Mouse (Mus musculus): ENCODE data around the gene Sympk.

Sympk gene

GRCm38 (mm10) chr7:19083701-19084100, 59.5 kb downstream of the Sympk start, which contains the start of gene Dmpk:
Gene Dmpk (plus strand): TSS chr7:19083849.
- no peak for TF ChIP-seq GATA4 (IDR thresholded peaks at IDR 0.05; ENCODE audit: insufficient replicate concordance, low read length)

- TF ChIP-seq GATA4 (IDR thresholded peaks at IDR 0.05; ENCODE audit: insufficient replicate concordance, low read length), result no peak
Observed at GRCm38 (mm10) chr7:19084277-19084771, 60.1 kb downstream of the Sympk start.

- TF ChIP-seq GATA4 (IDR thresholded peaks at IDR 0.05; ENCODE audit: insufficient replicate concordance, low read length), result no peak
Observed at GRCm38 (mm10) chr7:19084921-19085473, 60.8 kb downstream of the Sympk start.

GRCm38 (mm10) chr7:19085495-19085894, 61.3 kb downstream of the Sympk start:
- TF ChIP-seq GATA4 (IDR thresholded peaks at IDR 0.05; ENCODE audit: insufficient replicate concordance, low read length), result no peak

GRCm38 (mm10) chr7:19086042-19086441, 61.9 kb downstream of the Sympk start:
- peak; percentile 14; the same call in 1 of the 2 replicates for TF ChIP-seq GATA4 (IDR thresholded peaks at IDR 0.05; ENCODE audit: insufficient replicate concordance, low read length)

- TF ChIP-seq GATA4 (IDR thresholded peaks at IDR 0.05; ENCODE audit: insufficient replicate concordance, low read length), result no peak
Observed at GRCm38 (mm10) chr7:19086760-19087159, 62.6 kb downstream of the Sympk start.

GRCm38 (mm10) chr7:19088813-19089212, 64.6 kb downstream of the Sympk start:
- TF ChIP-seq GATA4 (IDR thresholded peaks at IDR 0.05; ENCODE audit: insufficient replicate concordance, low read length), result no peak

GRCm38 (mm10) chr7:19091913-19092312, 67.7 kb downstream of the Sympk start:
- no peak for TF ChIP-seq GATA4 (IDR thresholded peaks at IDR 0.05; ENCODE audit: insufficient replicate concordance, low read length)

- TF ChIP-seq GATA4 (IDR thresholded peaks at IDR 0.05; ENCODE audit: insufficient replicate concordance, low read length), result no peak
Observed at GRCm38 (mm10) chr7:19092381-19093173, 68.4 kb downstream of the Sympk start.

- no peak for TF ChIP-seq GATA4 (IDR thresholded peaks at IDR 0.05; ENCODE audit: insufficient replicate concordance, low read length)
Observed at GRCm38 (mm10) chr7:19093174-19093521, 69.0 kb downstream of the Sympk start.

GRCm38 (mm10) chr7:19093537-19094385, 69.6 kb downstream of the Sympk start:
- TF ChIP-seq GATA4 (IDR thresholded peaks at IDR 0.05; ENCODE audit: insufficient replicate concordance, low read length), result no peak

GRCm38 (mm10) chr7:19094471-19094825, 70.3 kb downstream of the Sympk start, which contains the start of gene Six5:
Gene Six5 (plus strand): TSS chr7:19094594.
- no peak for TF ChIP-seq GATA4 (IDR thresholded peaks at IDR 0.05; ENCODE audit: insufficient replicate concordance, low read length)

GRCm38 (mm10) chr7:19094826-19095750, 70.9 kb downstream of the Sympk start:
- no peak for TF ChIP-seq GATA4 (IDR thresholded peaks at IDR 0.05; ENCODE audit: insufficient replicate concordance, low read length)

GRCm38 (mm10) chr7:19095751-19096110, 71.6 kb downstream of the Sympk start:
- TF ChIP-seq GATA4 (IDR thresholded peaks at IDR 0.05; ENCODE audit: insufficient replicate concordance, low read length), result no peak
